Mouse (Mus musculus): ENCODE measurements around the gene Gm44579.

Gene Gm44579

GRCm38 (mm10) chr15:98167645-98168621 is 52.8 kb downstream of the Gm44579 start:
- peak; percentile 93 for DNase-seq (ENCODE audit: low read depth, low spot score)

- no peak for DNase-seq (ENCODE audit: low read depth, low spot score)
Observed at GRCm38 (mm10) chr15:98166963-98167644, 53.7 kb downstream of the Gm44579 start, which contains the start of gene Ccdc184. Gene Ccdc184 (plus strand): TSS chr15:98167158.

- no peak for DNase-seq (ENCODE audit: low read depth, low spot score)
Observed at GRCm38 (mm10) chr15:98165525-98165924, 55.3 kb downstream of the Gm44579 start, which contains the start of gene Asb8. Gene Asb8 (minus strand): TSS chr15:98165625.

GRCm38 (mm10) chr15:98162561-98162960 is 58.2 kb downstream of the Gm44579 start:
- no peak for DNase-seq (ENCODE audit: low read depth, low spot score)

- DNase-seq (ENCODE audit: low read depth, low spot score), result no peak
Observed at GRCm38 (mm10) chr15:98161026-98161805, 59.6 kb downstream of the Gm44579 start.

- DNase-seq (ENCODE audit: low read depth, low spot score), result no peak
Observed at GRCm38 (mm10) chr15:98157253-98157652, 63.5 kb downstream of the Gm44579 start.

GRCm38 (mm10) chr15:98155944-98156343 is 64.8 kb downstream of the Gm44579 start:
- DNase-seq (ENCODE audit: low read depth, low spot score), result peak; percentile 96

GRCm38 (mm10) chr15:98155272-98155671 is 65.5 kb downstream of the Gm44579 start:
- DNase-seq (ENCODE audit: low read depth, low spot score), result no peak

GRCm38 (mm10) chr15:98154631-98155030 is 66.1 kb downstream of the Gm44579 start:
- DNase-seq (ENCODE audit: low read depth, low spot score), result no peak

GRCm38 (mm10) chr15:98154146-98154545 is 66.6 kb downstream of the Gm44579 start:
- DNase-seq (ENCODE audit: low read depth, low spot score), result peak; percentile 21

GRCm38 (mm10) chr15:98153625-98154024 is 67.2 kb downstream of the Gm44579 start:
- DNase-seq (ENCODE audit: low read depth, low spot score), result peak; percentile 89

GRCm38 (mm10) chr15:98152916-98153315 is 67.9 kb downstream of the Gm44579 start:
- no peak for DNase-seq (ENCODE audit: low read depth, low spot score)

GRCm38 (mm10) chr15:98149166-98149602 is 71.6 kb downstream of the Gm44579 start:
- DNase-seq (ENCODE audit: low read depth, low spot score), result no peak

- no peak for DNase-seq (ENCODE audit: low read depth, low spot score)
Observed at GRCm38 (mm10) chr15:98148356-98148755, 72.4 kb downstream of the Gm44579 start.

GRCm38 (mm10) chr15:98145559-98146181 is 75.1 kb downstream of the Gm44579 start:
- peak; percentile 93 for DNase-seq (ENCODE audit: low read depth, low spot score)

- DNase-seq (ENCODE audit: low read depth, low spot score), result peak; percentile 39
Observed at GRCm38 (mm10) chr15:98144861-98145507, 75.8 kb downstream of the Gm44579 start.

- no peak for DNase-seq (ENCODE audit: low read depth, low spot score)
Observed at GRCm38 (mm10) chr15:98142515-98142914, 78.3 kb downstream of the Gm44579 start.

- DNase-seq (ENCODE audit: low read depth, low spot score), result no peak
Observed at GRCm38 (mm10) chr15:98140809-98141208, 80.0 kb downstream of the Gm44579 start.

GRCm38 (mm10) chr15:98139763-98140162 is 81.0 kb downstream of the Gm44579 start:
- DNase-seq (ENCODE audit: low read depth, low spot score), result no peak

GRCm38 (mm10) chr15:98136871-98137270 is 83.9 kb downstream of the Gm44579 start:
- DNase-seq (ENCODE audit: low read depth, low spot score), result no peak

Measured in 3T3-L1 (cell line).